Mouse (Mus musculus) left cerebral cortex, adult 8-10 months (tissue): ENCODE measurements around the gene Cdyl. TPM values are rescaled to one million over a fixed set of nuclear protein-coding genes. Genes with fewer than 3 reads are reported as not detected.
"Not testable (repeated sequence)": the region's sequence is repeated elsewhere in the genome, so short reads cannot be mapped to it uniquely, and the experiment has no call there.

Experiments
- DNase-seq, 2 experiments: peaks; one replicate each; pipeline ENCODE4 v3.0.0; 2022; ENCODE audit warnings: low spot score in 2 of 2
- total RNA-seq, 4 experiments: library from RNA; stranded (reverse); gene quantifications; 2 replicates each; pipeline ENCODE4 v1.2.4; 2022

The Cdyl gene
- total RNA-seq, 4 experiments from 2014 or later, result 35.9 to 59.7 (median 48.1) TPM

- no peak for DNase-seq
Measured at GRCm38 (mm10) chr13:35832676-35833075, 173.0 kb downstream of the Cdyl start.

GRCm38 (mm10) chr13:35833941-35834340, 174.3 kb downstream of the Cdyl start:
- no peak for DNase-seq

DNA sequence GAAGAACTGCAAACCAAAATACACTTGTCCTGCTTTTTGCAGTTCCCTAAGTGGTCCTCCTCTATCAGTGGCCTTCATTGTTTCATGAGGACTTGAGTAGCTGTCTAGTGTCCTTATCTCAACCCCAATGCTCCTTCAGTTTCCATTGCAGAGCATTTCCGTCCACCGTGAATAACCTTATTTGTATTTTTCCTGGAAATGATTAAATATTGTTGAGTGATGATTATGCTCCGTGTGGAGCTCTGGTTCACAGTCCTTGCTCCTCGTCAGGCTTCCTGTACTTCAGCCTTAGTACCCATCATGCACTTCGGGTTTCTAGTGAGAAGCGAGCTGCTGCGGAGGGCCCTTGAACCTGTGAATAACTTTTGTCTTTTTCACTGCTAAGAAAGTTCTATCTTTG, 176.0 kb downstream of the Cdyl start:
- no peak for DNase-seq

DNA sequence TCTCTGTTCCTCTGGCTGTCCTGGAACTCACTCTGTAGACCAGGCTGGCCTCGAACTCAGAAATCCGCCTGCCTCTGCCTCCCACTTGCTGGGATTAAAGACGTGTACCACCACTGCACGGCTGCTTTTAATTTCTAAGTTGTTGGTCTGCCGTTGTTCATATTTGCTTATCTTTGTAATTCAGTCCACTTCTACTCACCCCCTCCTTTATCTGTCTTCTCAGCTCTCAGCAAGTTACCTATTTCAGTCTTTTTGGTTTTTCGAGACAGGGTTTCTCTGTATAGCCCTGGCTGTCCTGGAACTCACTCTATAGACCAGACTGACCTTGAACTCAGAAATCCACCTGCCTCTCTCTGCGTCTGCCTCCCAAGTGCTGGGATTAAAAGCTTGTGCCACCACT, 176.9 kb downstream of the Cdyl start:
- not testable (repeated sequence) for DNase-seq

DNA sequence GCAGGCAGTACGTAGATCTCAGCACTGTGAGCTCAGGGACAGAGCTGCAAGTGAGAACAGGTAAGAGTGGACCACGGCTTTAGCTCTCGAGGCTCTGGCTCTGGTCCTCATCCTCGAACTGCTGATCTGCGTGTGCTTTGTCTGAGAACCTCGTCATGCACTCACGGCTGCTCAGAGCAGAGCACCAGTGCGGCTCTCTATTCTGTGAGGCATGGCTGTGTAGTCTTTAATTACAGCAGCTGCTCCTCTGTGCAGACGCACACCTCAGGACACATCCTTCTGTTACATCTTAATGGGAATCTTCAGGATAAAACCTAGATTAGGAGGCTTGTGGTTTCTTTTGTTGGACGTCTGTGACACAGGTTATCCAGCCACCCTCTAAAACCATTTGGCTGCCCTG, 180.5 kb downstream of the Cdyl start:
- DNase-seq, result no peak

- no peak for DNase-seq
Measured at GRCm38 (mm10) chr13:35843383-35843782, 183.8 kb downstream of the Cdyl start.

GRCm38 (mm10) chr13:35845306-35845705, 185.7 kb downstream of the Cdyl start:
- no peak for DNase-seq

GRCm38 (mm10) chr13:35848694-35849093, 189.1 kb downstream of the Cdyl start:
- no peak for DNase-seq

GRCm38 (mm10) chr13:35851581-35851980, 191.9 kb downstream of the Cdyl start:
- no peak for DNase-seq

DNA sequence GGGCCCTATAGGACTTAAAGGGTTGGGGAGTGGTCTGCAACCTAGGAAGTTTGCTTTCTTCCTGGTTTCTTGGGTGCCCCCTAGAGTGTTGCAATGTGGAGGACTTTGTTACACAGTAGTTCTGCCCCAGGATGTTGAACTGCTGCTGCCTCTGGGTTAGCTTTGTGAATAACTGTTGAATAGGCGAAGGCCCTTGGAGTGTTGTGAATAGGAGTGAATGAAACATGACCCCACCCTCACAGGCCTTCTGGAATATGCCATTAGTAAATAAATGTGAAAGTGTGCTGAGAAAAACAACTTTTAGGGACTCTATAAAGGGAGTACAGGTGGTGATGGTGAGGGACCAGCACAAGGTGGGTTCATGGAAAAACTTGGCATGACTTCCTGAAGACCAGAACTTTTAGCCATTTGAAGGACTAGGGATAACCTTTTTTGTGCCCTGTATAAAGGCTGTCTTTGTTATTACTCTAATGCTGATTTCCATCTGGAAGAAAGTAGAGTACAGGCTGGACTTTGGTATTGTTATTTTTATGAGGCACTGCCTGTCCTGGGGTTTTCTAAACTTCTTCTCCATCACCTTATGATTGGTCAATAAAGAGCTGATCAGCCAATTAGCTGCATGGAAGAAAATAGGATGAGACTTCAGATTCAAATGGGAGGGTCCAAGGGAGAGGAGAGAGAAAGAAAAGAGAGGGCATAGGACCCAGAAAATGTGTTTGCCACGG, 193.4 kb downstream of the Cdyl start:
- no peak for DNase-seq

- no peak for DNase-seq
Measured at GRCm38 (mm10) chr13:35857486-35857885, 197.9 kb downstream of the Cdyl start.

DNA sequence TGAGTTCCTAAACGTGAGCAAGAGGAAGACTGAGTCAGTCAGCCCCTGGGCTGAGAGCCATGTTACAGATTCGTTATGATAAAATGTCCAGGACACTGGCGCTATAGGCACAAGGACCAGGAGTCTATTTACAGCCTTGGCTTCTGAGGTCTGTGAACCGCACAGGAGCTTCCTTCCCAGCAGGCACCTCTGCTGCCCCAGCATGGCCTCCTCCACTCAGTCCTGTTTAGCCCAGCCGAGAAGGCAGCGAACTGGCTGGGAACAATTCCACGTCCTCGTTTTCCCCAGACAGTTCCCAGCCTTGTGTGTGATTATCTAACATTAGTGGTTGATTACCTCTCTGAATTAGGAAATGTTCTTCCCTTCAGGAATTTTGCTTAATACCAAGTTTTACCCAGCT, 201.3 kb downstream of the Cdyl start:
- no peak for DNase-seq

- no peak for DNase-seq
Measured at GRCm38 (mm10) chr13:35870659-35871058, 211.0 kb downstream of the Cdyl start.

DNA sequence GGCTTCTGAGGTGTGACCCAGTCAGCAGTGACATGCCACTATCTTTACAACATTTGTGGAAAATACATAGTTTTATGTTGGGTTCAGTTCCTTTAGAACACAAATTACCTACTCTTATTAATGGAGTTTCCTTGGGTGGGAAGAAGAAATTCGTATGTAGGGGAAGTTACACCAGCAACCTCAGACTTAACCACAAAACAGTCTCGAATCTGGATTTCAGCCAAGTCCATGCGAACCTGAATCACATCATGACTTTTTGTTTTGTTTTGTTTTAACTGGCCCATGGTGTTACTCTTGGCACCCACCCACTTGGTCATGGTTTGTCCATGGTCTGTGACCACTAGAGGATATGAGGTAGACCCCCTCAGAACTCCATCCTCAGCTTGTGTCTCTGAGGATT, 211.5 kb downstream of the Cdyl start:
- no peak for DNase-seq

DNA sequence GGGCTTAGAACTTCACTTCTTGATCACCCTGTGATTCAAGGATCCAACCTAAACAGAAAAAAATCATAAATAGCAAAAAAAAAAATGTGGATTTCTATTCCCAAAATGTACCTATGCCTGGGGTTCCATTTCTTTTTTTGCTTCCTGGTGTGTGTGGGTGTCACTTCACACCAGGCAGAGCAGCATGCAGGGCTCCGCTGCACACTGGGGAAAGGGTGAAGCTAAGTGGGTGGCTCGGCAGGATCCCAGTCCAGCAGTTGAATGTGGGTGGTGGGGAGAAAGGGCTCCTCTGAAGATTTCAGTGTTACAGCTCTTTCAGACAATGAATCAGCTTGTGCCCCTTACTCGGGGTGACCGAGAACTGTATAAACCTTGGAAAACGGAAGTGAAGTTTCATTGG, 215.8 kb downstream of the Cdyl start:
- peak in 1 of 2 experiments; percentile 26 for DNase-seq

- DNase-seq, result no peak
Measured at GRCm38 (mm10) chr13:35878282-35878681, 218.6 kb downstream of the Cdyl start.

- DNase-seq, result no peak
Measured at GRCm38 (mm10) chr13:35879068-35879467, 219.4 kb downstream of the Cdyl start.

GRCm38 (mm10) chr13:35879519-35879918, 219.9 kb downstream of the Cdyl start:
- no peak for DNase-seq

GRCm38 (mm10) chr13:35880555-35881046, 221.0 kb downstream of the Cdyl start:
- DNase-seq, result no peak

DNA sequence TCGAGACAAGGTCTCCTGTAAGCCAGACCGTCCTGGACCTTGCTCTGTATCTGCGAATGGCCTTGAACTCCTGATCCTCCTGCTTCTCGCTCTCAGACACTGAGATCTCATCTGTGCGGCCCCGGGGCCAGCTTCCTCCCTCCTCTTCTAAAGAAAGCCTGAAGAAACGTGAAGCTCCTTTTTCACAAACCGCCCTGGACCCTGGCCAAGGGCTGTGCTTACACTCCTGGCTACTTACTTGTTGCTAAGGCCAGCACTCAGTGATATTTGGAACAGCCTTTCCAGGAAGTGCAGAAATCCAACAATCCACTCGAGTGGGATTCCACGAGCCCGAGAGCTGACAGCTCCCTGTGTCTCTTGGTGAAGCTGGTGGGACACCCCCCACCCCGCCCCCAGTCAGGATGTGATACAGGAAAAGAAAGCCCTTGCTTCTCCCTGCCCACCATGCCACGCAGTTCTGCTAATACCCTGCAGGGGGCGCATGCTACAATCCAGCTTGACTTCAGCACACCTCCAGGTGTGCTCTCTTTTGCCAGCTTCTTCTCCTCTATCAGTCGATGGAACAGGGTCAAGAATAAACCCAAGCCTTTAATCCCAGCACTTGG, 226.6 kb downstream of the Cdyl start:
- DNase-seq, result no peak

GRCm38 (mm10) chr13:35892866-35893265, 233.2 kb downstream of the Cdyl start:
- no peak for DNase-seq

- DNase-seq, result no peak
Measured at GRCm38 (mm10) chr13:35905378-35905777, 245.7 kb downstream of the Cdyl start.

DNA sequence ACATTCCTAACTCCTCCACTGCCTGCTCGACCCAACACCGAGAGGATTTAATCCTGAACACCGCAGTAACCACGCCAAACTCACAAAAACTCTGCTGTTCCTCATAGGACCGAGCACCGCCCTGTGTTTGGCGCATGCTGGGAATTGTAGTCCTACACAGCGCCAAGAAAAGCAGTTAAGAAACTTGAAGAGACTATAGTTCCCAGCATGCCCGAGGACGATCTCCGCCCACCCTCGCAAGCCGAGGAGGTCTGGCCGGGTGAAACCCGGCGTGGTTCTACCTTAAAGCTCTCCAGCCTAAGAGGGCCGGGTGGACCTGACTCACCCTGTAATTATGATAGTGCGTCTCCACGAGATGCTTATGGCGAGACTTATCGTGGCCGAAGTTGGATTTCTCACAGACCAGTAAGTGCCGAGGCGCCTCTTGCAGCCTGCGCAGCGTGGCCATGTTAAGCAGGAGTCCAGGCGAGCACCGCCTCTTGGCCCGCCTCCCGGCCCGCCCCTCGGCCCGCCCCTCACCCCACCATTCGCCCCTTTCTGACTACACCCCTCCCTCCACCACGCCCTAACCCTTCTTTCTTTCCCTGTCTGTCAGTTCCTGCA, 246.3 kb downstream of the Cdyl start, which contains the start of gene Rpp40:
Rpp40 (minus strand) TSS at position 481 of the 603 bp plus-strand sequence.
- peak; percentile 87 to 93 for DNase-seq
